Mouse (Mus musculus) effector memory CD4-positive, alpha-beta T cell, adult 5 months (primary cell): Measurements from ENCODE around the gene Cep162. TPM values are rescaled to one million over a fixed set of nuclear protein-coding genes. Genes with fewer than 3 reads are reported as not detected.

ENCODE experiments used
- polyA plus RNA-seq: library from polyadenylated mRNA; unstranded; fragments of 100-300 nt; shearing (Covaris generic); gene quantifications from one replicate; pipeline ENCODE4 v1.2.1, GENCODE M21; 2017

Cep162 gene
- 6.6 TPM for polyA plus RNA-seq

GRCm38 (mm10) chr9:87254903-87255695, at the start of gene Cep162:
Gene Cep162, minus strand, starts transcription at chr9:87255536.

GRCm38 (mm10) chr9:87144106-87144505, 111.2 kb downstream of the Cep162 start, which contains the start of gene Mrap2:
Gene Mrap2, plus strand, starts transcription at chr9:87144306.

Other genes with a start within 250 kb of the Cep162 start
- gene Ripply2, start 240.0 kb downstream of the Cep162 start, polyA plus RNA-seq: not detected
- 101 TPM for gene Cyb5r4, start 233.5 kb downstream of the Cep162 start, polyA plus RNA-seq
- not detected for gene Mrap2, start 111.2 kb downstream of the Cep162 start, polyA plus RNA-seq